Mouse (Mus musculus) heart, adult 11 months (tissue): ENCODE measurements at regions not wholly inside any gene's neighbourhood (a gene's known extent, or its start where the extent isn't known, plus 50 kb on each side); places are given as distances from the start of the nearest gene placed in this dataset.

ENCODE experiments used
- DNase-seq: peaks from one replicate; pipeline ENCODE4 v3.0.0; 2022

GRCm38 (mm10) chr5:9047150-9047790 is 50.1 kb upstream of the Crot start:
- DNase-seq = peak; percentile 13
